In the genomic region with DNA sequence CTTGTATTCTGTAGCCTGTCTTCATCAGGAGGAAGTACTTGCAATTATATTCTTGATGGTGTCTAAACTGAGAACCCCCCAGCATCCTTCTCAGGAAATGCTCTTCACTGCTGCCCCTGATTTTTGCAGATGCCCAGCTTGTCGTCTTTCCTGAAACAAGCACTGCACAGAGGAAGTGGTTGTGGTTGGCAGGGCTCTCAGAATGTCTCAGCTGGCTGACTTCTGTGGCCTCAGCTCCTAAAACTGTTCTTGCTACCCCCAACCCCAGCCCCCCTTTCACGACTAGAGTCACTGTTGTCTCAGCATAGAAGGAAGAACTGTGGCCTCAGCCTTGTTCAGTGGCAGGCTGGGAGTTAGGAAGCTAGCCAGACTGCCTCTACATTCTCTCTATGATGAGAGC, we compare ENCODE assay signal across 13 mouse cellular contexts. TPM values are rescaled to one million over a fixed set of nuclear protein-coding genes. Genes with fewer than 3 reads are reported as not detected.
DNase-seq lines count a peak whose midpoint lies in the region; ATAC-seq and TF ChIP-seq lines count a peak whose summit lies in the region.
"Had no signal": no experiment of that assay in that cellular context is flagged by ENCODE, and none has a peak within 500 bp of the region (broad histone marks: within the 10 kb centered on the region; RNA-seq: fewer than 3 reads in every experiment).

No protein-coding gene starts in this region.

- ATAC-seq in lung, postnatal 0 days = no peak
- ATAC-seq in midbrain, embryonic 14.5 days (ENCODE audit: low FRiP score, low TSS enrichment) = no peak
- ATAC-seq: intestine, postnatal 0 days had no signal

- no peak overlapping the region for H3K4me3 ChIP-seq in lung, postnatal 0 days (ENCODE audit: low read depth, low read length)
- no peak overlapping the region for H3K4me3 ChIP-seq in midbrain, embryonic 14.5 days (replicated peaks; ENCODE audit: low read depth, low read length)
- H3K4me3 ChIP-seq: embryonic facial prominence, embryonic 13.5 days; heart, embryonic 13.5 days had no signal

- WGBS in lung, postnatal 0 days = 22% methylated on average over 2 of the region's 2 CpGs
- WGBS in midbrain, embryonic 14.5 days = 44% methylated on average over 2 of the region's 2 CpGs

- H3K27me3 ChIP-seq in lung, postnatal 0 days (replicated peaks; ENCODE audit: insufficient read depth, low read length) = no peaks in the 10 kb centered on the region
- H3K27me3 ChIP-seq in midbrain, embryonic 14.5 days (ENCODE audit: control insufficient read depth, insufficient read depth, low read length) = no peaks in the 10 kb centered on the region
- H3K27me3 ChIP-seq: embryonic facial prominence, embryonic 13.5 days; heart, embryonic 13.5 days had no signal

- H3K27ac ChIP-seq in lung, postnatal 0 days (ENCODE audit: low read length) = no peak overlapping the region
- no peak overlapping the region for H3K27ac ChIP-seq in midbrain, embryonic 14.5 days (replicated peaks; ENCODE audit: low read depth, low read length)
- H3K27ac ChIP-seq: embryonic facial prominence, embryonic 13.5 days; heart, embryonic 13.5 days; liver, embryonic 14.5 days had no signal

- no peak overlapping the region for H3K9ac ChIP-seq in lung, postnatal 0 days (replicated peaks; ENCODE audit: low read depth)
- no peak overlapping the region for H3K9ac ChIP-seq in midbrain, embryonic 14.5 days (replicated peaks; ENCODE audit: low read length)
- H3K9ac ChIP-seq: embryonic facial prominence, embryonic 13.5 days; heart, embryonic 13.5 days; liver, embryonic 14.5 days had no signal

- H3K9me3 ChIP-seq in lung, postnatal 0 days (ENCODE audit: low read length) = no peaks in the 10 kb centered on the region
- no peaks in the 10 kb centered on the region for H3K9me3 ChIP-seq in midbrain, embryonic 14.5 days (ENCODE audit: control insufficient read depth, low read length)
- H3K9me3 ChIP-seq: embryonic facial prominence, embryonic 13.5 days; heart, embryonic 13.5 days had no signal

- no peaks in the 10 kb centered on the region for H3K4me1 ChIP-seq in lung, postnatal 0 days (ENCODE audit: insufficient read depth, low read depth, low read length)
- H3K4me1 ChIP-seq in midbrain, embryonic 14.5 days (ENCODE audit: control insufficient read depth, insufficient read depth, low read length) = no peaks in the 10 kb centered on the region
- H3K4me1 ChIP-seq: embryonic facial prominence, embryonic 13.5 days had no signal

- H3K36me3 ChIP-seq in lung, postnatal 0 days (ENCODE audit: insufficient read depth, low read length) = peaks cover 10% of the 10 kb centered on the region; the same call in 1 of the 2 replicates
- H3K36me3 ChIP-seq in midbrain, embryonic 14.5 days (ENCODE audit: control insufficient read depth, insufficient read depth, low read length) = peaks cover 9% of the 10 kb centered on the region; the same call in 1 of the 2 replicates

- TF ChIP-seq EP300 in lung, postnatal 0 days (IDR thresholded peaks at IDR 0.05) = no peak

- DNase-seq in adrenal gland, postnatal 14 days = peak; percentile 14
- DNase-seq in adrenal gland, adult 18-20 months (ENCODE audit: low spot score in 2 of 2) = no peak
- DNase-seq in lung, postnatal 10 days = peak; percentile 4
- DNase-seq in lung, postnatal 0 days (ENCODE audit: low spot score) = no peak
- peak; percentile 79 for DNase-seq in naive thymus-derived CD4-positive, alpha-beta T cell, adult 2 months (ENCODE audit: low read depth)
- peak; percentile 75 to 83 for DNase-seq in thymus, postnatal 36 days
- no peak for DNase-seq in yolk sac, embryonic 10.5 days (ENCODE audit: low spot score)
- DNase-seq in midbrain, embryonic 14.5 days = no peak
- DNase-seq: right cerebral cortex, postnatal 14 days had no signal

- TF ChIP-seq CTCF in lung, postnatal 0 days (IDR thresholded peaks at IDR 0.05) = no peak

- no peak overlapping the region for H3K4me2 ChIP-seq in lung, postnatal 0 days (replicated peaks; ENCODE audit: low read depth, low read length)
- H3K4me2 ChIP-seq in midbrain, embryonic 14.5 days (ENCODE audit: low read length) = no peak overlapping the region
- H3K4me2 ChIP-seq: embryonic facial prominence, embryonic 13.5 days; heart, embryonic 13.5 days had no signal

RNA-seq across cellular contexts. Expression of gene Smarca2, which starts 41.3 kb away (rescaled TPM):
- 74.6 and 80.2 TPM in 2 replicates for total RNA-seq in adrenal gland, postnatal 14 days (2021)
- 10 to 100 TPM; 67.3 to 85.3 TPM for total RNA-seq in adrenal gland, adult 18-20 months (2021)
- 46.3 and 69.8 TPM in 2 replicates for polyA plus RNA-seq in lung, postnatal 0 days (2015; fragmentation: Nextera tagmentation; extraction: Ambion mirVana)
- polyA plus RNA-seq in midbrain, embryonic 14.5 days (2014; fragmentation: Nextera tagmentation; extraction: Ambion mirVana) = 140 and 144 TPM in 2 replicates

Comparison
In these comparisons a context has a peak if more than half of its experiments do, and no peak if none do; other contexts are left out.
1. DNase-seq: peak in adrenal gland, postnatal 14 days (single experiment), lung, postnatal 10 days (single experiment), naive thymus-derived CD4-positive, alpha-beta T cell, adult 2 months (single experiment) and thymus, postnatal 36 days (2 of 2); none in adrenal gland, adult 18-20 months (0 of 2), lung, postnatal 0 days (single experiment), yolk sac, embryonic 10.5 days (single experiment) and midbrain, embryonic 14.5 days (single experiment).